10 mouse cellular contexts compared by ENCODE assay signal in genomic region chr6:39373301-39373955, GRCm38 (mm10). TPM values are rescaled to one million over a fixed set of nuclear protein-coding genes. Genes with fewer than 3 reads are reported as not detected.
DNase-seq lines count a peak whose midpoint lies in the region; ATAC-seq and TF ChIP-seq lines count a peak whose summit lies in the region.
"Had no signal": no experiment of that assay in that cellular context is flagged by ENCODE, and none has a peak within 500 bp of the region (broad histone marks: within the 10 kb centered on the region; RNA-seq: fewer than 3 reads in every experiment).

No protein-coding gene starts in this region.

- CTCF ChIA-PET in Patski (lab: Charles Lee), result interaction anchor here (1.3 kb wide), 1 partner anchor 11 kb away, joined by 4 read pairs; no protein-coding TSS in a partner anchor

- no peak for DNase-seq in kidney, adult 8-10 months
- no peak for DNase-seq in Patski (ENCODE audit: low read depth, low spot score)
- peak; percentile 51 for DNase-seq in embryo, embryonic 10.5 days (ENCODE audit: low spot score)
- DNase-seq in neural tube, embryonic 10.5 days (ENCODE audit: extremely low spot score, low spot score), result peak; percentile 27
- no peak for DNase-seq in adrenal gland, adult 8-10 months
- no peak for DNase-seq in hindbrain, postnatal 0 days (ENCODE audit: low spot score)
- DNase-seq: cerebellum, postnatal 14 days had no signal

- 0 out of 2 replicates have a peak, but pooled peaks cover 6% of the 10 kb centered on the region for H3K9me3 ChIP-seq in kidney, embryonic 16.5 days (ENCODE audit: low read length)
- no peaks in the 10 kb centered on the region for H3K9me3 ChIP-seq in hindbrain, postnatal 0 days (ENCODE audit: low read length)
- H3K9me3 ChIP-seq: liver, embryonic 15.5 days had no signal

- in situ Hi-C loops in Patski (cut with MboI; ENCODE audit: low pct_unique_long_range_greater_than_20kb), result no loop called here

- H3K9ac ChIP-seq in kidney, embryonic 16.5 days (replicated peaks; ENCODE audit: low read length), result no peak overlapping the region
- H3K9ac ChIP-seq in hindbrain, postnatal 0 days (replicated peaks; ENCODE audit: low read length), result no peak overlapping the region
- H3K9ac ChIP-seq: liver, embryonic 15.5 days had no signal

- POLR2A ChIA-PET in Patski (lab: Charles Lee), result no interaction called here

- peak overlapping the region; percentile 76 for H3K27ac ChIP-seq in kidney, embryonic 16.5 days (ENCODE audit: low read length)
- H3K27ac ChIP-seq in hindbrain, postnatal 0 days, result no peak overlapping the region
- H3K27ac ChIP-seq: liver, embryonic 15.5 days had no signal

- peaks cover 10% of the 10 kb centered on the region for H3K36me3 ChIP-seq in kidney, embryonic 16.5 days (ENCODE audit: insufficient read depth, low read length)
- H3K36me3 ChIP-seq in hindbrain, postnatal 0 days (ENCODE audit: insufficient read depth, low read length), result no peaks in the 10 kb centered on the region
- H3K36me3 ChIP-seq: liver, embryonic 15.5 days had no signal

- WGBS in kidney, embryonic 16.5 days, result 32% methylated on average over 4 of the region's 4 CpGs
- 77% methylated on average over 4 of the region's 4 CpGs for WGBS in hindbrain, postnatal 0 days

- TF ChIP-seq CTCF in Patski (IDR thresholded peaks at IDR 0.05), result no peak
- TF ChIP-seq CTCF in hindbrain, postnatal 0 days (IDR thresholded peaks at IDR 0.05; ENCODE audit: low read depth), result no peak

- H3K4me1 ChIP-seq in kidney, embryonic 16.5 days (ENCODE audit: insufficient read depth, low read length), result peaks cover 30% of the 10 kb centered on the region
- H3K4me1 ChIP-seq in hindbrain, postnatal 0 days (ENCODE audit: insufficient read depth, low read length), result 0 out of 2 replicates have a peak, but pooled peaks cover 3% of the 10 kb centered on the region

- no peak overlapping the region for H3K4me2 ChIP-seq in kidney, embryonic 16.5 days (replicated peaks; ENCODE audit: low read depth, low read length)
- H3K4me2 ChIP-seq in hindbrain, postnatal 0 days (ENCODE audit: low read depth, low read length), result no peak overlapping the region
- H3K4me2 ChIP-seq: liver, embryonic 15.5 days had no signal

- H3K27me3 ChIP-seq in kidney, embryonic 16.5 days (ENCODE audit: insufficient read depth, low read length), result no peaks in the 10 kb centered on the region
- H3K27me3 ChIP-seq in Patski, result no peaks in the 10 kb centered on the region
- no peaks in the 10 kb centered on the region for H3K27me3 ChIP-seq in hindbrain, postnatal 0 days (ENCODE audit: insufficient read depth, low read length)

- peak; percentile 69 for ATAC-seq in kidney, embryonic 16.5 days (ENCODE audit: low FRiP score, low TSS enrichment)
- ATAC-seq in Patski, result peak; percentile 10
- no peak for ATAC-seq in hindbrain, postnatal 0 days

- H3K4me3 ChIP-seq in kidney, embryonic 16.5 days (ENCODE audit: low read length), result no peak overlapping the region
- H3K4me3 ChIP-seq in hindbrain, postnatal 0 days (ENCODE audit: low read length), result no peak overlapping the region
- H3K4me3 ChIP-seq: liver, embryonic 15.5 days had no signal

RNA-seq across cellular contexts. Expression of gene Slc37a3, which starts 4.0 kb away (rescaled TPM):
- 57.7 and 57.8 TPM in 2 replicates for polyA plus RNA-seq in kidney, embryonic 16.5 days (2015; fragmentation: Nextera tagmentation; extraction: Ambion mirVana)
- polyA plus RNA-seq in Patski (2021), result 71.7 TPM
- 10 to 100 TPM; 32.3 to 57.1 (median 44.0) TPM for total RNA-seq in adrenal gland, adult 8-10 months (2022)
- total RNA-seq in hindbrain, postnatal 0 days (2014; rRNA removed), result 25.0 and 45.6 TPM in 2 replicates
- 46.2 and 48.2 TPM in 2 replicates for polyA plus RNA-seq in hindbrain, postnatal 0 days (2015; fragmentation: Nextera tagmentation; extraction: Ambion mirVana)

RNA-seq across cellular contexts. Expression of gene Rab19, which starts 7.5 kb away (rescaled TPM):
- polyA plus RNA-seq in kidney, embryonic 16.5 days (2015; fragmentation: Nextera tagmentation; extraction: Ambion mirVana), result 2.2 and 2.9 TPM in 2 replicates
- polyA plus RNA-seq in Patski (2021), result 0.15 TPM
- total RNA-seq in adrenal gland, adult 8-10 months (2022), result under 1 TPM; 0.15 to 0.86 (median 0.67) TPM
- total RNA-seq in hindbrain, postnatal 0 days (2014; rRNA removed), result 0.47 TPM in 1 of 2 replicates, not detected in the other
- polyA plus RNA-seq in hindbrain, postnatal 0 days (2015; fragmentation: Nextera tagmentation; extraction: Ambion mirVana), result 0.33 and 0.58 TPM in 2 replicates
- polyA plus RNA-seq: neural tube, embryonic 14.5 days had no signal

RNA-seq across cellular contexts. Expression of gene Mkrn1, which starts 46.8 kb away (rescaled TPM):
- 59.4 and 64.1 TPM in 2 replicates for polyA plus RNA-seq in kidney, embryonic 16.5 days (2015; fragmentation: Nextera tagmentation; extraction: Ambion mirVana)
- 58.7 TPM for polyA plus RNA-seq in Patski (2021)
- 10 to 100 TPM; 69.0 to 90.4 (median 76.6) TPM for total RNA-seq in adrenal gland, adult 8-10 months (2022)
- 212 and 244 TPM in 2 replicates for total RNA-seq in hindbrain, postnatal 0 days (2014; rRNA removed)
- polyA plus RNA-seq in hindbrain, postnatal 0 days (2015; fragmentation: Nextera tagmentation; extraction: Ambion mirVana), result 204 and 219 TPM in 2 replicates

Comparison
In these comparisons a context has a peak if more than half of its experiments do, and no peak if none do; other contexts are left out.
1. DNase-seq: peak in embryo, embryonic 10.5 days (single experiment) and neural tube, embryonic 10.5 days (single experiment); none in kidney, adult 8-10 months (0 of 2), Patski (single experiment), adrenal gland, adult 8-10 months (single experiment) and hindbrain, postnatal 0 days (single experiment).